Mouse (Mus musculus) ES-E14 (cell line): ENCODE measurements at regions not wholly inside any gene's neighbourhood (a gene's known extent, or its start where the extent isn't known, plus 50 kb on each side); places are given as distances from the start of the nearest gene placed in this dataset.

Experiments used
- CHD2 ChIP-seq: IDR thresholded peaks from 2 replicates; pipeline ENCODE4 v1.6.1; 2014; ENCODE audit warnings: mild to moderate bottlenecking, low read depth, low read length, inconsistent platforms
- ZC3H11A ChIP-seq: IDR thresholded peaks from 2 replicates; pipeline ENCODE4 v1.6.1; 2012; ENCODE audit warnings: low read depth, mild to moderate bottlenecking, inconsistent platforms, low read length, borderline replicate concordance

DNA sequence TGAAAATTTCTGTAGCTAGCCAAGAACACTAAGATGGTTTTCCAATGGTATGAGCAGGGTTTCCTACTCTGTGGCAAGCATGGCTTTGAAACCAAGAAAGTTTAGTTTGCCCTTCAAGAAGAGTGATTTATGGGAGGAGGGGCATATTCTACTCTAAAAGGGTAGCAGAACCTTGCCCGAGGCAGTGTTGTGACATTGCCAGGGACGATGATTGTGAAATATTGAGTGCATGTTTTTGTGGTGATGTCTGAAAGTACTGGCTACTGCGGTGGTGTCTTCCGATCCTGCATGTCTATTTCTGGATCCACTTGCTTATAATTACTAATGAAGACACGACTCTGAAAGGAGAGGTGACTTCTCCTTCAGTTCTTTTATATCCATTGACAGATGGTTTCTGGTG is 439.1 kb upstream of the Mef2c start:
- TF ChIP-seq CHD2 (no peak), ZC3H11A (no peak)
